Mouse (Mus musculus): ENCODE measurements around the gene Defb23.

DNA sequence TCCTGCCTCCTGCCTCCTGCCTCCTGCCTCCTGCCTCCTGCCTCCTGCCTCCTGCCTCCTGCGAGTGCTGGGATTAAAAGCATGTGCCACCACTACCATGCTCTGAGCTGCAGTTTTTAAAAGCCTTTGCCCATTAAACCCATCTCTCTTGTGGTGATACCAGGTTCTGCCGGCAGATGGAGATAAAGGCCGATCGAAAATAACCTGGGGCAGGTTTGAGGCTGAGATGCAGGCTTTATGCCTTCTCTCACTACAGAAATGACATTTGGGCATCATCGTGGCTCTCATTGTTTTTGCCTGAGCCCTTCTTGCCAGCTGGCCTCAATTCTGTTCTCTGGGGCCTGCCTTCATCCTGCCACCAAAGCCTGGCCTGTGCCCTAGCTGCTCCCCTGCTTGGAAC, 14.2 kb downstream of the Defb23 start:
- TF ChIP-seq POLR2A (IDR thresholded peaks at IDR 0.05; ENCODE audit: borderline replicate concordance, insufficient read depth, low read length), result no peak
- peak; percentile 60; the same call in 1 of the 2 replicates for TF ChIP-seq CTCF (IDR thresholded peaks at IDR 0.05; ENCODE audit: borderline replicate concordance, insufficient read depth, low read depth, low read length)

Data from cerebellum, adult 2 months (tissue).